Mouse (Mus musculus): ENCODE data around the gene St7.

DNA sequence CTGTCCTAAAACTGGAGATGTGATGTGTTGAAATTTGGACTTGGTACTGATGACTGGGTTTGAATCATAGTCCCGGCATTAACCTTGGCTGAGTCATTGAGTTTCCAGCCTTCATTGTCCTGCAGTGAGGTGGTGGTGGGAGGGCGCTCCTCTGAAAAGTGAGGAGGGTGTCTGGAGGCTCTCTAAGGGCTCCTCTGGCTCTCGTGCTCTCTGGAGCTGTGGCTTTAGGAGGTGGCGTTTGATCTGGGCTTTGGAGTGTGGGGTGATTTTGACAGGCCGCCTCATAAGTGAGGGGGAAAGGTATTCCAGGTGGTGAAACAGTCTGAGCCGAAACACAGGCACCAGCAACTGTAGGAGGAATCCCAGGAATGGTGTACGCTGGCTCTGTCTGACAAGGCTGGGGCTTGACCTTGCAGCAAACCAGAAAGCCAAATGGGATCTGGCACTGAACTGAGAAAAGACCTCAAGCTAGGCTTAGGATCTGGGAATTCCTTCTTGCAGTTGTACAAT is 184.0 kb downstream of the St7 start:
- TF ChIP-seq POLR2A (IDR thresholded peaks at IDR 0.05; ENCODE audit: insufficient read depth, low read length) (no peak), CTCF (IDR thresholded peaks at IDR 0.05; ENCODE audit: low read depth, low read length) (no peak)
